Mouse (Mus musculus) G1E (cell line): ENCODE measurements around the gene Ccnl2.

Source experiments
- CTCF ChIP-seq: IDR thresholded peaks from 2 replicates; pipeline ENCODE4 v1.5.1; 2012; ENCODE audit warnings: low read depth, low read length, inconsistent platforms, mixed read lengths
- GATA1 ChIP-seq: IDR thresholded peaks from 2 replicates; pipeline ENCODE4 v1.6.1; 2012; ENCODE audit warnings: borderline replicate concordance, low read length, inconsistent platforms, mixed read lengths
- GATA2 ChIP-seq: IDR thresholded peaks from 2 replicates; pipeline ENCODE4 v1.6.1; 2012; ENCODE audit warnings: low read depth, low read length, inconsistent platforms, borderline replicate concordance
- TAL1 ChIP-seq: conservative IDR thresholded peaks from 2 replicates; pipeline ENCODE4 v1.6.1; 2012; ENCODE audit warnings: low read depth, low read length, inconsistent platforms, mixed read lengths

- TF ChIP-seq CTCF, result no peak
- TF ChIP-seq GATA1, result no peak
- no peak for TF ChIP-seq TAL1
- TF ChIP-seq GATA2, result no peak
Observed at GRCm38 (mm10) chr4:155861787-155862186, 49.5 kb downstream of the Ccnl2 start.
